Mouse (Mus musculus) right cerebral cortex, postnatal 25 days (tissue): ENCODE results near the gene Nr4a1.

ENCODE experiments used
- DNase-seq: peaks from one replicate; pipeline ENCODE4 v3.0.0; 2022

Nr4a1 gene

DNA sequence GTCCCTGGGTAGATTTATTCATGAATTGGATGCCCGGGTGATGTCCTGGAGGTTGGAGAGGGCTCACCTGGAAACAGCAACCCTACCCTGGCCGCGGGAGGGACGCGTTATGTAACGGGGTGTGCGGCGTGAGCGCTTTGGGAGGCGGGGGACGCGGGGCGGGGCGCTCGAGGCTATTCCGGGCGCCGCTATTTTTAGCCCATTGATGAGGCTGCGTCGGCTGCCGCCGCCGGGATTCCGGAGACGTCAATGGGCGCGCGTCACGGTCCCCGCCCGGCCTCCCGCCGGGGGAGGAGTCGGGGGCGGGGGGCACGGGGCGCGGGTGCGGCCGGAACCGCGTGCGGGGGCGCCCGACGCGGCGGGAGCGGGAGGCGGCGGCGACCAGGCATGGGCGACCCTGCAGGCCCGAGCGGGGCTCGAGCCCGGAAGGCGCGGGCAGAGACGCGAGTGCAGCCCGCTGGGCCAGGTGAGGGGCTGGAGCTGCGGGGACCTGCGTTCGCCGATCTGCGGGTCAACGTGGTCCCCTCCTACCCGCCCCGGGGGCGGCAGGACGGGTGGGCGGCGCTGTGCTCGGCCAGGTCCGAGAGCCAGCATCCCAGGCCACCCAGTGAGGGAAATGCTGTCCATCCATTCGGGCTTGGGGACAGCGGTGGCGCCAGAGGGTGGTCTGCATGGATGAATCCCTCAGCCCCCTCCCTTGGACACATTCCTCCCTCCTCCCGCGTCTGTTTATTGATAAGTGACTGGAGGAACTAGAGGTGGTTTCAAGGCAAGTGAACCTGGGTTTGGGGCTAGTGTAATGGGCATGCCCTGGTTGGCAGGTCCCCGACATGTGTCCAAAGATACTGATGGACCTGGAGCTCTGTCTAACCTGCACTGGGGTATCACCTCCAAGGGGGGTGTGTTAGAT, at the start of gene Nr4a1:
Gene Nr4a1, plus strand, starts transcription at position 384 of the 910 bp plus-strand sequence.
- DNase-seq: peak; percentile 87

DNA sequence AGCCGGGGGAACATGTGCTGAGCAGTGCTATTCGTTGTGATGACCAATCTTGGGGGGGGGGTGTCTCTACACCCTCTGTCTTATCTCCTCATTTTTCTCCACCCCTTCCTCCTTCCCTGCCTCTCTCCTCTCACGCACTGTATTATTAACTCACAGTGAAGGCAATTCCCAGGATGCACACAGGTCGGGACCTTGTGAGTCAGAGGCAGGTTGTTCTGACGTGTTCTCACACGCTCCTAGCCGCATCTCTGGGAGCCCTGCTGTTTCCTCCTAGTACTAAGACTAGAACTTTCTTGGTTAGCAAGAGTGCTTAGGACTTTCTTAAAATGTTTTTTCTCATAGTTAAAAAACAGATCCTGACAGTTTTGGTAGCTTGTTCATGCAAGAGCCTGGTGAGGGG, 49.3 kb upstream of the Nr4a1 start:
- DNase-seq: no peak

DNA sequence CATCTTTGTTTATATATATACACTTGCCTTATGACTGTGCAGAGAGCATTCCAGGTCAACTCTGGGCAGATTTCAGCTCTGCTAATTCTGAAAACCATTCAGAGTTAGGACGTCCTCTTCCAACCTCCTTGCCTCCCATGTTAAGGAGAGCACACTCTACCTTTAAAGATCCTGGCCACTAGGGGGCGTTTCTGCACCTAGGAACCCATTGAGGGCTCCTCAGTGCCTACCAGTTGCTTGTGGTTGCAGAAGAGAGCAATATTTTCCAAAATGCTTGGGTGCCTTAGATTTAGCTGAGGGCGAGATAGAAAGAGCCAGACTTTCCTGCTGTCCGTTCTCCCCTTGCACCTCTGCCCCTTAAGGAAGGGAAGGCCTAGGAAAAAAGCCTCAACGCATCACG, 43.8 kb upstream of the Nr4a1 start:
- DNase-seq: no peak

GRCm38 (mm10) chr15:101210998-101211613, 43.0 kb upstream of the Nr4a1 start:
- no peak for DNase-seq

- DNase-seq: no peak
Observed at GRCm38 (mm10) chr15:101212435-101212834, 41.6 kb upstream of the Nr4a1 start.

DNA sequence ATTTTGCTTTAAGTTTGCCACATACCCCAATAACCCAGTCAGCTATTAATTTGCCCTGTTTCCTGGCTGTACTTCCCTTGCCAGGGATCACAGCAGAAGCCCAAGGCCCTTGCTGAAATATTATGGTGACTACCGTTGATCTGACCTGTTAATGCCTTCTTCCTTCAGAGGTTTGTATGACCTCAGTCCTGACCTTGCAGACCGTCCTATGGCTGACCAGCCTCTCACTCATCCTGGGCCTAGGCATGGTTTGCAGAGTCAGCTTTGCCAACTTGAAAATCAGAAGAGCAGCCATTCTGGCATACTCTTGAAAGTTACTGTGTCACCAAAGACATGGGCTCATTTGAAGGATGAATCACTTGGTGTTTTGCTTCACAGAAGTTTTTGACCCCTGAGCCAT, 38.9 kb upstream of the Nr4a1 start:
- DNase-seq: no peak

- no peak for DNase-seq
Observed at GRCm38 (mm10) chr15:101216036-101216435, 38.0 kb upstream of the Nr4a1 start.

DNA sequence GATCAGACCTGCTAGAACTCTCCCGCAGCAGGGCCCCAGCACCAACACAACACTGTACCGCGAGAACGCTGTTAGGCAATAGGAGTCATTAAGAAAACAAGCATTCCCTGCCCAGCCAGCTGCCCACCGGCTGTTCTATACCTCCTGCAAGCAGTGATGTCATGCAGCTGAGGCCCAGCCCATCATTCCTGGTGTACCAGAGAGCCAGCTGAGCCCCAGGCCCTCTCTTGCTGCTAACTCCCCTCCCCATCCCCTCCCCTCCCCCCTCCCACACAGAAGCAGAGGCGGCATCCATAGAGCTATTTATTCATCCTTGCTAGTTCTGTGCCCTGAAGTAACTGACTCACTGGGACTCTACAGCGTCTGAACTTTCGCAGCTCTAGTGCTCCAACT, 33.2 kb upstream of the Nr4a1 start:
- DNase-seq: no peak

- DNase-seq: peak; percentile 88
Observed at GRCm38 (mm10) chr15:101221298-101222104, 32.6 kb upstream of the Nr4a1 start.

- DNase-seq: no peak
Observed at GRCm38 (mm10) chr15:101222897-101223482, 31.1 kb upstream of the Nr4a1 start.

DNA sequence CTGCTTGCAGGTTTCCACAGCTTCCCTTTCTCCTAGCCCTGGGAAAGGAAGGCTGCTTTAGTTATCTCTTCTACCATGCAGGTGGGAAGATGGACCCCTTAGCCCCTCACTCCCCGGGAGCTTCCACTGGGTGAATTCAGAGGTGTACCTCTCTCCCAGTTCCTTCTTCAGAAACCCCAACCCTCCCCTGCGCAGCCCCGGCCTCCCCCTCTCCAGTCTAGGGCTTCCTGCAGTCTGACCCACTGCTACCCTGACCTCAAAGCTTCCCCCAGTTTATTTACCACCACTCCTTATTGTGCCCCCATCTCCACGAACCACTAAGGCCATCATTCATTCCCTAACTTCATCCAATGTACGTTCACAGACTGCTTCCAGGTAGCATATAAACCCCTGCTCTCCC, 30.5 kb upstream of the Nr4a1 start:
- no peak for DNase-seq

DNA sequence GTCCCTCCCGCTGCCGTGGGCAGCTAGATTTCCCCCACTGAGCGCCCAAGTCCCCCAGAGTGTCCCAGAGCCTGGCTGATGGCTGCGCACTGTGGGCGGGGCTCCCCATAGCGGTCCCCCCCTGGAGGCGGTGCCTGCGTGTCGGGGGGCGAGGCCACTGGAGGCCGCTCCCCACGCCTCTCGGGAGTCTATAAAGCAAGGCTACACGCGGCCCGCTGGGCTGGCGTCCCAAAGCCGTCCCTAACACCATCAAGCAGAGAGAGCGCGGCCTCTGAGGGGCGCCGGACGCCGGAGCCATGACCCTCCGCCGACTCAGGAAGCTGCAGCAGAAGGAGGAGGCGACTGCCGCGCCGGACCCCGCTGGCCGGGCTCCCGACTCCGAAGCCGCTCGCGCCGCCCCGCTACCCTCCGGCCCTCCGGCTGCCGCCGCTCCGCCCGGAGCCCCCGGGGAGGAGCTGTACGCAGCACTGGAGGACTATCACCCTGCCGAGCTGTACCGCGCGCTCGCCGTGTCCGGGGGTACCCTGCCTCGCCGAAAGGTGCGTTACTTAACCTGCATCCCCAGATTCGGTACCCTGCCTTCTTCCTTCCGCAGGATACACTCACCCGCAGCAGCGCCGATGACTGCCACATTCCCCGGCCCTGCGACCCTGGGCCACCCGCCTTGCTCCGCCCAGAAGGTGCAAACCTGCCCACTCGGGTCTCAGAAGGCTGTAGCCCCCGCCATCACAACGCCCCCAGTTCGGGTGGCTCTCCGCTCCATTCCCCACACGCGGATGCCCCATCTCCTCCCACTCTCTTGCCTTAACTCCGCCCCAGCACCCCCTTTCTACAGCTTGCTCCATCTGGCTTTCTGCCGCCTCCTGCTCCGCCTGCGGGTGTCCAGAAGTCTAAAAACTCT, 29.8 kb upstream of the Nr4a1 start, which contains the start of gene Grasp:
Gene Grasp, plus strand, starts transcription at position 183 of the 901 bp plus-strand sequence.
- DNase-seq: peak; percentile 90

DNA sequence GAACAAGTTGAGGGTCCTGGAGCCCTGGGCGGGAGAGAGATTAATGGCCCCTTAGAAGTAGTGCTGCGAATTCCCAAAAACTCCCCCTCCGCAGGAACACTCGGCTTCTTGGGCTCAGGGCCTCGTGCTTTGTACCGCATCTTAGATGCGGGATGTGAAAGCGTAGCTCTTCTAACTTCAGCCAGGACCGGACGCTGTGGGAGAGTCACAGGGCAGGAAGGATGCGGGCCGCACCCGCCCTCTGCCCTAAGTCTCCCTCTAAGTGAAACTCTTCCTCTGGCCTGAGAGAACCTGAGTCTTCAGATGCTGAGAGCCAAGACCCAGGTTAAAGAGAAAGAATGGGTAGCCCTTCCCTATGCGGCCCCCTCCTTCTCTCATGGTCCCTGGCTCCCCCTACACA, 29.1 kb upstream of the Nr4a1 start:
- no peak for DNase-seq

- no peak for DNase-seq
Observed at GRCm38 (mm10) chr15:101227971-101228370, 26.1 kb upstream of the Nr4a1 start.

DNA sequence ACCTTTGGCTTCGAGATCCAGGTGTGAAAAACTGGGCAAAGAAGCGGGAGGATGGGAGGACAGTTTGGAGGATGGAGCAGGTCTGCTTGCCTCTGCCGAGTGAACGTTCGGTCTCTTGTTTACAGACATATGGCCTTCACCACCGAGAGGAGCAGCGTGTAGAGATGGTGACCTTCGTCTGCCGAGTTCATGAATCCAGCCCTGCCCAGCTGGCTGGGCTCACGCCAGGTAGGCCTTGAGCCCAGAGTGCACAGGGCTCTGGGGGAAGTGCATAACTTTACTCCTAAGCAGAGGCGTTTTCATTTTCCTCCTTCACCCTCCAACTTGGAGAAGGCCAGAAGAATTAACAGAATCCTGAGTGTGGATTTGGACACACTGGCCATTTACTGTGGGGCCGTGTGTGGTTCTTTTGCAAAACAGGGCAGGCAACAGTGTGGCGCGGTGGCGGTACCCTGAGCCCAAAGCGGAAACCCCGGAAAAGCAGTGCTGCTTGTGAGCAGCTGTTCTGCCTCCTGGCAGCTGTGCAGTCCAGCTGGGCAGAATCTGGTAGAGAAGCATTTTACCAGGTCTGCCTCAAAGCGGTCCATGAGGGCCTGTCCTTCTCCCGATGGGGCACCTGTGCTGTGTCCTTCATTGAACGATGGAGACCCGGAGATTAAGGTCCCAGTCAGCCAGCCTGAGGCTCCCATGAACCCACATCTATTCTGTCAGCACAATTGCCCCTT, 25.0 kb upstream of the Nr4a1 start:
- no peak for DNase-seq

DNA sequence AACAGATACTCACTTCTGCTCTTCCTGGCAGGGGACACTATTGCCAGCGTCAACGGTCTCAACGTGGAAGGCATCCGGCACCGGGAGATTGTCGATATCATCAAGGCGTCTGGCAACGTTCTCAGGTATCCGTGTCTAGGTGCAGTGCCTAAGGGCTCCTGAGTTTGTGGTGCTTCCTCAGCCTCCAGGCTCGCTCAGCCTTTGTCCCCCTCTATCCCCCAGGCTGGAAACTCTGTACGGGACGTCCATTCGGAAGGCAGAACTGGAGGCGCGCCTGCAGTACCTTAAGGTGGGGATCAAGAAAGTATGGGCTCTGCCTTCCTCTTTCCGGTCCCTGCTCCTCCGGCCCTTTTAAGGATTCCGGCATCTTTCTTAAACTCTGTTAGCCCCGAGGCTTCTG, 23.6 kb upstream of the Nr4a1 start:
- no peak for DNase-seq

- no peak for DNase-seq
Observed at GRCm38 (mm10) chr15:101230995-101231647, 22.9 kb upstream of the Nr4a1 start.

GRCm38 (mm10) chr15:101231648-101232180, 22.4 kb upstream of the Nr4a1 start:
- no peak for DNase-seq

DNA sequence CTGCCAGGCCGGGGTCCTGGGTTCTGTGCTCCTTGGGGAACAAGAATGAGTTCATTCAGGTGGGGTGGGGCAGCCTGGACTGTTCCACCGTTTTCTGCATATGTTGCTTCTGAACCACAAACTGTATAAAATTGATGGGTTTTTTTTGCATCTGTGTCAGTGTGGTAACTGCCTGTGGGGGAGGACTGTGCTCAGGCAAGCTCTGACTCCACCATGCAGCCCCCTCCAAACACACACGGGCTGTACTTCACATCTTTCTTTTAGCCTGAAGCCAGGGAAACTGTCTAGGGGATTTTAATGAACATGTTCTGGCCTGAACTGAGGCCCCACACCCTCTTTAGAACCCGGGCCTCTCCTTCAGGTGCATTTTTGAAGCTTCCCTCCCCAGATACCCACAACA, 21.5 kb upstream of the Nr4a1 start:
- DNase-seq: no peak

DNA sequence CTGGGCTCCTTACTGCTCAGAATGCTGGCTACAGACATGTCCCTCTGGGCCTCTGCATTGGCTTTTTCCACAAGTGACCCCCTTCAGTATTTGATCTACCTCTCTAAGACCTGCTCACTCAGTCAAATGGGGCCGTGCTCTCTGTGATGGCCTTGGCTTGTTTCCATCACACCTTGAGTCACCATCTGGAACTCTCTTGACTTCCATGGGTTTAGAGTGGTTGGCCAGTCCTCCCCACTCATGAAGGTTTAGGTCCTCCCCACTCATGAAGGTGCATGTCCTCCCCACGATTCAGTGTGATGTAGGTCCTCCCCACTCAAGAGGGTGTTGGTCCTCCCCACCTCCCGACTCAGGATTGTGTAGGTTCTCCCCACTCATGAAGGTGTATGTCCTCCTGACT, 20.9 kb upstream of the Nr4a1 start:
- DNase-seq: no peak
